20 mouse cellular contexts compared by ENCODE assay signal in the genomic region with DNA sequence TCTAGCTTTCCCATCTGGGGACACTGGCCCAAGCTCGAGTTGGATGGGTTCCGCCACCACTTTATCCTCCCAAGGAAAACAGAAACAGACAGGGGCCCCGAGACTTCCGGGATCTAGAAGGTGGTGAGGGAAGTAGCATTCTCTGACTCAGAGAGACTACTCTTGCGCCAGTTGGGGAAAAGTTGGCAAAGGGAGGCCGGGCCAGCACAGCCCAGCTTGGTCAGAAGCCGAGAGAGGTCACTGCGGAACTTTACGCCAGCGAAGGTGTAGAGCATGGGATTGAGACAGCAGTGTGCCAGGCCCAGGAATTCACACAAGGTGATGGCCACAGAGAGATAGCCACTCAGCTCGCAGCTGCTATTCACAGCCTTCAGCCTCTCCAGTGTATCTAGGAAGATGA. TPM values are rescaled to one million over a fixed set of nuclear protein-coding genes. Genes with fewer than 3 reads are reported as not detected.
DNase-seq lines count a peak whose midpoint lies in the region; ATAC-seq and TF ChIP-seq lines count a peak whose summit lies in the region.
"Had no signal": no experiment of that assay in that cellular context is flagged by ENCODE, and none has a peak within 500 bp of the region (broad histone marks: within the 10 kb centered on the region; RNA-seq: fewer than 3 reads in every experiment).

No protein-coding gene starts in this region.

- peak; percentile 48 for DNase-seq in gastrocnemius, postnatal 25 days
- DNase-seq in gastrocnemius, postnatal 36 days: no peak
- DNase-seq in kidney, postnatal 10 days: peak; percentile 16
- peak; percentile 49 for DNase-seq in adipocyte (ENCODE audit: low spot score)
- DNase-seq: embryo, embryonic 11 days; liver, embryonic 13.5 days; lung, postnatal 36 days had no signal

- no peak overlapping the region for H3K9ac ChIP-seq in kidney, embryonic 16.5 days (replicated peaks; ENCODE audit: low read length)
- no peak overlapping the region for H3K9ac ChIP-seq in intestine, embryonic 16.5 days (ENCODE audit: low read depth, low read length)
- H3K9ac ChIP-seq: hindbrain, embryonic 14.5 days; liver, embryonic 13.5 days; midbrain, embryonic 15.5 days had no signal

- 87% methylated on average over 11 of the region's 11 CpGs for WGBS in kidney, embryonic 16.5 days
- 85% methylated on average over 11 of the region's 11 CpGs for WGBS in intestine, embryonic 16.5 days

- peaks cover 9% of the 10 kb centered on the region for H3K36me3 ChIP-seq in kidney, embryonic 16.5 days (ENCODE audit: insufficient read depth, low read length)
- H3K36me3 ChIP-seq in E14TG2a.4 (ENCODE audit: insufficient read depth, low read length): no peaks in the 10 kb centered on the region
- no peaks in the 10 kb centered on the region for H3K36me3 ChIP-seq in intestine, embryonic 16.5 days (ENCODE audit: control insufficient read depth, insufficient read depth, low read length)

- H3K4me1 ChIP-seq in kidney, embryonic 16.5 days (ENCODE audit: insufficient read depth, low read length): peaks cover 35% of the 10 kb centered on the region
- H3K4me1 ChIP-seq in E14TG2a.4 (replicated peaks; ENCODE audit: low read depth, low read length): peaks cover 49% of the 10 kb centered on the region
- H3K4me1 ChIP-seq in intestine, embryonic 16.5 days (ENCODE audit: control insufficient read depth, insufficient read depth, low read length): peaks cover 33% of the 10 kb centered on the region

- H3K27ac ChIP-seq in kidney, embryonic 16.5 days (ENCODE audit: low read length): no peak overlapping the region
- no peak overlapping the region for H3K27ac ChIP-seq in intestine, embryonic 16.5 days (ENCODE audit: low read length)
- H3K27ac ChIP-seq: hindbrain, embryonic 14.5 days; liver, embryonic 13.5 days; midbrain, embryonic 15.5 days had no signal

- no peaks in the 10 kb centered on the region for H3K9me3 ChIP-seq in kidney, embryonic 16.5 days (ENCODE audit: low read length)
- peaks cover 8% of the 10 kb centered on the region for H3K9me3 ChIP-seq in E14TG2a.4 (ENCODE audit: low read length)
- H3K9me3 ChIP-seq in intestine, embryonic 16.5 days (ENCODE audit: control insufficient read depth, low read length): no peaks in the 10 kb centered on the region
- H3K9me3 ChIP-seq: liver, embryonic 13.5 days; midbrain, embryonic 15.5 days had no signal

- no peak for TF ChIP-seq CTCF in E14TG2a.4 (conservative IDR thresholded peaks at IDR 0.05; ENCODE audit: low read length)

- intact Hi-C loops in gastrocnemius, postnatal 36 days (cut with DNase I): no loop called here

- no peaks in the 10 kb centered on the region for H3K27me3 ChIP-seq in kidney, embryonic 16.5 days (ENCODE audit: insufficient read depth, low read length)
- peaks cover 11% of the 10 kb centered on the region for H3K27me3 ChIP-seq in E14TG2a.4 (ENCODE audit: insufficient read depth, low read length)
- H3K27me3 ChIP-seq in intestine, embryonic 16.5 days (replicated peaks; ENCODE audit: control insufficient read depth, insufficient read depth, low read length): no peaks in the 10 kb centered on the region
- H3K27me3 ChIP-seq: midbrain, embryonic 15.5 days had no signal

- no peak overlapping the region for H3K4me2 ChIP-seq in kidney, embryonic 16.5 days (replicated peaks; ENCODE audit: low read depth, low read length)
- H3K4me2 ChIP-seq in intestine, embryonic 16.5 days (ENCODE audit: low read depth, low read length): no peak overlapping the region
- H3K4me2 ChIP-seq: hindbrain, embryonic 14.5 days; liver, embryonic 13.5 days; midbrain, embryonic 15.5 days had no signal

- no peak overlapping the region for H3K4me3 ChIP-seq in kidney, embryonic 16.5 days (ENCODE audit: low read length)
- 0 out of 2 replicates have a peak overlapping the region, but pooled peaks have one; percentile 24 for H3K4me3 ChIP-seq in E14TG2a.4 (replicated peaks; ENCODE audit: low read length)
- H3K4me3 ChIP-seq in intestine, embryonic 16.5 days (ENCODE audit: low read length): no peak overlapping the region
- H3K4me3 ChIP-seq: liver, embryonic 13.5 days; midbrain, embryonic 15.5 days had no signal

- ATAC-seq in kidney, embryonic 16.5 days (ENCODE audit: low FRiP score, low TSS enrichment): no peak
- ATAC-seq in monocyte, adult 5-6 weeks (replicated peaks; ENCODE audit: insufficient number of reproducible peaks, low FRiP score, low TSS enrichment, poor library complexity, severe bottlenecking): no peak
- no peak for ATAC-seq in intestine, embryonic 16.5 days
- ATAC-seq: CD4-positive, CD25-positive, alpha-beta regulatory T cell, adult 4 months; forebrain, embryonic 16.5 days; intestine, postnatal 0 days; midbrain, embryonic 15.5 days had no signal

RNA-seq across cellular contexts. Expression of gene Bcl9l, which starts 30.5 kb away (rescaled TPM):
- 10 to 100 TPM; 33.6 to 40.7 TPM for total RNA-seq in gastrocnemius, postnatal 25 days (2021)
- 10 to 100 TPM; 25.7 to 42.5 TPM for total RNA-seq in gastrocnemius, postnatal 36 days (2021)
- 11.3 and 12.4 TPM in 2 replicates for polyA plus RNA-seq in kidney, embryonic 16.5 days (2015; fragmentation: Nextera tagmentation; extraction: Ambion mirVana)
- 2.8 to 14.1 TPM (median 2.8 TPM) in 3 replicates for total RNA-seq in monocyte, adult 5-6 weeks (2017)
- 5.1 and 5.9 TPM in 2 replicates for polyA plus RNA-seq in intestine, embryonic 16.5 days (2015; fragmentation: Nextera tagmentation; extraction: Ambion mirVana)

RNA-seq across cellular contexts. Expression of gene Cxcr5, which starts 48.6 kb away (rescaled TPM):
- not detected for total RNA-seq in gastrocnemius, postnatal 25 days (2021)
- total RNA-seq in gastrocnemius, postnatal 36 days (2021): not detected
- polyA plus RNA-seq in kidney, embryonic 16.5 days (2015; fragmentation: Nextera tagmentation; extraction: Ambion mirVana): 0.11 TPM in 1 of 2 replicates, not detected in the other
- total RNA-seq in monocyte, adult 5-6 weeks (2017): 13.4 to 23.0 TPM (median 17.5 TPM) in 3 replicates
- 1.1 TPM in 2 replicates for polyA plus RNA-seq in intestine, embryonic 16.5 days (2015; fragmentation: Nextera tagmentation; extraction: Ambion mirVana)
- total RNA-seq: gastrocnemius, adult 8-10 months; layer of hippocampus, postnatal 14 days; left cerebral cortex, postnatal 25 days had no signal
- polyA plus RNA-seq: forebrain, embryonic 16.5 days; hindbrain, embryonic 14.5 days; midbrain, embryonic 15.5 days had no signal

RNA-seq across cellular contexts. Expression of gene Upk2, which starts 58.3 kb away (rescaled TPM):
- under 1 TPM; 0.32 to 0.43 TPM for total RNA-seq in gastrocnemius, postnatal 25 days (2021)
- not detected for total RNA-seq in gastrocnemius, postnatal 36 days (2021)
- 3.4 and 7.6 TPM in 2 replicates for polyA plus RNA-seq in kidney, embryonic 16.5 days (2015; fragmentation: Nextera tagmentation; extraction: Ambion mirVana)
- not detected in 3 replicates for total RNA-seq in monocyte, adult 5-6 weeks (2017)
- 0.61 and 0.80 TPM in 2 replicates for polyA plus RNA-seq in intestine, embryonic 16.5 days (2015; fragmentation: Nextera tagmentation; extraction: Ambion mirVana)
- total RNA-seq: layer of hippocampus, postnatal 14 days; left cerebral cortex, postnatal 25 days had no signal
- polyA plus RNA-seq: CD4-positive, CD25-positive, alpha-beta regulatory T cell, adult 4 months; forebrain, embryonic 16.5 days; heart, embryonic 16.5 days; hindbrain, embryonic 14.5 days; intestine, postnatal 0 days; liver, embryonic 13.5 days; midbrain, embryonic 15.5 days had no signal

Comparison
In these comparisons a context has a peak if more than half of its experiments do, and no peak if none do; other contexts are left out.
1. DNase-seq: peak in gastrocnemius, postnatal 25 days (single experiment), kidney, postnatal 10 days (single experiment) and adipocyte (single experiment); none in gastrocnemius, postnatal 36 days (0 of 2).
2. RNA of gene Cxcr5, which starts 48.6 kb away (total RNA-seq): 13.4 to 23.0 TPM in monocyte, adult 5-6 weeks; not detected in gastrocnemius, postnatal 36 days and not detected in gastrocnemius, postnatal 25 days; every median in the first group is over 10 times any median in the second.